Mouse (Mus musculus) liver, embryonic 15.5 days (tissue): Measurements from ENCODE around the gene Adamts20. TPM values are rescaled to one million over a fixed set of nuclear protein-coding genes. Genes with fewer than 3 reads are reported as not detected.

Source experiments
- ATAC-seq: fragments of 200-750 bp; cut with Nextera tagmentation; 2 replicates; pipeline ENCODE4 v1.8.0; 2017; ENCODE audit warnings: moderate number of reproducible peaks, mild to moderate bottlenecking, moderate library complexity; ENCODE audit not compliant: insufficient read depth
- H3K27ac ChIP-seq: fragments of 300-500 bp; sonication (generic); replicated peaks from 2 replicates; pipeline ENCODE4 v1.5.1; 2015; ENCODE audit warnings: mild to moderate bottlenecking, inconsistent platforms
- H3K27me3 ChIP-seq: fragments of 300-500 bp; sonication (generic); 2 replicates; pipeline ENCODE4 v1.6.1; 2015; ENCODE audit warnings: mild to moderate bottlenecking, inconsistent platforms
- H3K36me3 ChIP-seq: fragments of 300-500 bp; sonication (generic); replicated peaks from 2 replicates; pipeline ENCODE4 v1.6.1; 2015; ENCODE audit warnings: moderate library complexity, mild to moderate bottlenecking, inconsistent platforms
- H3K4me1 ChIP-seq: fragments of 300-500 bp; sonication (generic); replicated peaks from 2 replicates; pipeline ENCODE4 v1.6.1; 2015; ENCODE audit warnings: inconsistent platforms
- H3K4me2 ChIP-seq: fragments of 300-500 bp; sonication (generic); 2 replicates; pipeline ENCODE4 v1.6.1; 2015; ENCODE audit warnings: moderate library complexity, mild to moderate bottlenecking, inconsistent platforms
- H3K4me3 ChIP-seq: fragments of 300-500 bp; sonication (generic); replicated peaks from 2 replicates; pipeline ENCODE4 v1.5.1; 2015; ENCODE audit warnings: mild to moderate bottlenecking, inconsistent platforms
- H3K9ac ChIP-seq: fragments of 300-500 bp; sonication (generic); 2 replicates; pipeline ENCODE4 v1.6.1; 2015; ENCODE audit warnings: moderate library complexity, mild to moderate bottlenecking, inconsistent platforms
- H3K9me3 ChIP-seq: fragments of 300-500 bp; sonication (generic); replicated peaks from 2 replicates; pipeline ENCODE4 v1.6.1; 2016; ENCODE audit warnings: inconsistent platforms
- WGBS: fragments of 180-500 bp; shearing (Covaris S2); methylation state at CpG from one replicate; pipeline ENCODE4 v1.1.7; 2015; ENCODE audit warnings: mixed read lengths; ENCODE audit not compliant: insufficient replicate concordance; 5-methylcytosine and 5-hydroxymethylcytosine counted together
- polyA plus RNA-seq: library from polyadenylated mRNA; unstranded; fragments of >200 nt; fragmentation: Nextera tagmentation; extraction: Ambion mirVana; gene quantifications from 2 replicates; pipeline ENCODE4 v1.2.1, GENCODE M21; 2015

The Adamts20 gene
- polyA plus RNA-seq, 1 experiment from 2014 or later: 0.06 TPM

DNA sequence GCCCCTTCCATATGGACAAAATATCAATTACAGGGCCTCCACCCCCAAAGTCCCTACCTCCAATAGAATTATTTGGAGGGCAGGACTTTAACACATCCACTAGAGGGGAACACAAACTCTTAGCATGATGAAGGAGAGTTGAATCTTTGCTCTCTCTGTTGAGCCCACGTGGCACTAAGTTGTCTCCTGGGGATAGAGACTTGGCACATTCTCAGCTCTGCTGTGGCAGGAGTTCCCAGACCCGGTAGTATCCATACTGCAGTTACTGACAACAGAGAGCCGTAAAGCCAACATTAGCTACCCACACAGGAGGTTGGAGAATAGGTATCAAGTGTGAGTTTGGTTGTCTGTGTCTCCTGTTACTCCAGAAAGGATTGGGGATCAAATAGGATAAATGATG, 177.7 kb downstream of the Adamts20 start:
- Histone ChIP-seq H3K9me3 (no peaks in the 10 kb centered on the region), H3K27ac (no peak overlapping the region), H3K9ac (no peak overlapping the region), H3K4me3 (no peak overlapping the region), H3K4me1 (no peaks in the 10 kb centered on the region), H3K27me3 (no peaks in the 10 kb centered on the region), H3K4me2 (no peak overlapping the region), H3K36me3 (no peaks in the 10 kb centered on the region)
- ATAC-seq: no peak
- 50% methylated on average over 3 of the region's 3 CpGs for WGBS

DNA sequence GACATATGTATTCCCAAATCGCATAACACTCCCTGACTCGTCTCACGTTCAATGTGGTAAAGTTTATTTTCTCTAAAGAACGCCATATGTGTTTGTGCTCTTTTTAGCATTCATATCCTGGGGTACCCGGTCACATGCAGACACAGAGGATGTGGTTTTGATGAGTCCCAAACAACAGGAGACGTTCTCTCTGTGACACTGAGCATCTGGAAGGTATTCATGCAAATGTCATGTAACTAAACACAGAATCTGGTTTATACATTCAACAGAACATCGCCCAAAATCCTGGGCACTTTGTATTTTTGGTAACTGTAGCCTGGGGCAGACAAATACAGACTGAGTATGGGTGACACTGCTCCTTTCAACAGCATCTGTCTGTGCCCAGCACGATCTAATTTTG, 188.8 kb downstream of the Adamts20 start:
- no peaks in the 10 kb centered on the region for H3K27me3 ChIP-seq
- H3K4me3 ChIP-seq: no peak overlapping the region
- no peaks in the 10 kb centered on the region for H3K9me3 ChIP-seq
- whole genome bisulfite sequencing: 58% methylated on average over 8 of the region's 8 CpGs
- no peak overlapping the region for H3K4me2 ChIP-seq
- no peak overlapping the region for H3K27ac ChIP-seq
- no peaks in the 10 kb centered on the region for H3K36me3 ChIP-seq
- no peak overlapping the region for H3K9ac ChIP-seq
- ATAC-seq: no peak
- no peaks in the 10 kb centered on the region for H3K4me1 ChIP-seq

DNA sequence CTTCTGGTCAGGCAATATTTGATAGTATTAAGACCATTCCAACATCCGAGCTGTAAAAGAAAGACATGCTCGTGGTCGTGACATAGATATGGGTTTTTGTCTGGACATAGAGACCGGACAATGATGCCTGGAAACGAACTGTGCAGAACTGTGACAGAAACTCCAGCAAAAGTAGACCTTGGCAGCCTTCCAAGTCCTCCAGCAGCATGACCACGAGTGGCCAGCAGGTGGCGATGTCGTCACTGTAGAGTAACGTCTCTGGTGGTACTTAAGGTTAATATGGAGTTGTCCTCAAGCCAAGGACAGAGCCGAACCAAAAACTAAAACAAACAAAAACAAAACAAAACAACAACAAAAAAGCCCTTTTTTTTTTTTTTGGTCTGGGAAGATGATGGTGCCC, 199.6 kb downstream of the Adamts20 start:
- no peak for ATAC-seq
- 20% methylated on average over 10 of the region's 10 CpGs for WGBS
- no peaks in the 10 kb centered on the region for H3K4me1 ChIP-seq

DNA sequence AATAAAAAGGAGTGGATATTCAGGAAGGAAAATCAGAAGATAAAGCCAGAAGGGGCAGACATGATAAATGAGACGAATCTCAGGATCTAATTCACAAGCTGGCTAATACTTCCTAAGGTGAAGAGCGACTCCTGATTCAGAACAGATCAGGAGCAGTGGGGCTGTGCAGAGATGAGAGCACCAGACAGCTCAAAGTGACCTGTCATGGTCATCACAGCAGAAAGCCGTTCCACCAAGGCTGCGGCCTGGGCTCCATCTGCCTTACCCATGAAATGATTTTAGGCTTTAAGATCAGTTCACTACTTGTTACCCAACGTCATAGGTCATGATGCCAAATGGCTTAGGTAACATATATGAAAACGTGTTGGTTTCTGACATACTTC, 200.7 kb downstream of the Adamts20 start:
- Histone ChIP-seq H3K9me3 (no peaks in the 10 kb centered on the region), H3K4me1 (no peaks in the 10 kb centered on the region), H3K4me2 (no peak overlapping the region), H3K36me3 (no peaks in the 10 kb centered on the region), H3K27me3 (no peaks in the 10 kb centered on the region), H3K9ac (no peak overlapping the region), H3K4me3 (no peak overlapping the region), H3K27ac (no peak overlapping the region)
- 54% methylated on average over 6 of the region's 6 CpGs for WGBS
- ATAC-seq: no peak

More for the DNA sequence above, 199.6 kb downstream of the Adamts20 start:
- Histone ChIP-seq H3K27me3 (no peaks in the 10 kb centered on the region), H3K27ac (no peak overlapping the region), H3K9ac (no peak overlapping the region), H3K4me2 (no peak overlapping the region), H3K36me3 (no peaks in the 10 kb centered on the region), H3K4me3 (no peak overlapping the region), H3K9me3 (no peaks in the 10 kb centered on the region)

DNA sequence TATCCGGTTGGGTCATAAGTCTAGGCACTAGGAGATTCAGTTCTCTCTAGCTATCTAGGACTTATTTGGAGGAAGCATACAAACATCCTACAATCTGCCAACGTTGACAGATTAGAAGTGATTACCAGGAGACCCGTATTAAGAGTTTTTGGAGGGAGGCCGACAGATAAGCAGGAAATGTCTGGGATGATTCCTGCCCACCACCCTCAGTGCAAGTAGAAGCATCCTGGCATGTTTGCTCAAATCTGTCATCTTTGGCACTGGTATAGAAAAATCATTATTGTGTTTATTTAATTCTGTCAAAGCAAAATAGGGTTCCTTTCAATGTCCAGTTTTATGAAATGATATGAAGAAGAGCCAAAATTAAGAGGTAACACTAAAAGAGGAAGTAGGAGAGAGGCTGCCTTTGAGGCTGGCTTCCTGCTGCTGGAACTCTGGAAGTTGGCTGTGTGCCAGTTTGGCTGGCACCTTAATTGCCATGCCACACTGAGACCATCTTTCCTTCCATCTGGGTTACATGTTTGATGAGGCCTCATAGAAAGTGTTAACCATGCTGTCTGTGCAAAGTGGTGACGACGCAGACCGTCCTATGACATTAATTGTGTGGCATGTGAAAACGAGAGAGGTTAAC, 201.2 kb downstream of the Adamts20 start:
- H3K4me1 ChIP-seq: no peaks in the 10 kb centered on the region
- H3K27me3 ChIP-seq: no peaks in the 10 kb centered on the region
- no peak for ATAC-seq
- no peak overlapping the region for H3K4me2 ChIP-seq
- whole genome bisulfite sequencing: 43% methylated on average over 8 of the region's 8 CpGs
- H3K4me3 ChIP-seq: no peak overlapping the region
- H3K36me3 ChIP-seq: no peaks in the 10 kb centered on the region
- H3K9me3 ChIP-seq: no peaks in the 10 kb centered on the region
- no peak overlapping the region for H3K27ac ChIP-seq
- H3K9ac ChIP-seq: no peak overlapping the region

DNA sequence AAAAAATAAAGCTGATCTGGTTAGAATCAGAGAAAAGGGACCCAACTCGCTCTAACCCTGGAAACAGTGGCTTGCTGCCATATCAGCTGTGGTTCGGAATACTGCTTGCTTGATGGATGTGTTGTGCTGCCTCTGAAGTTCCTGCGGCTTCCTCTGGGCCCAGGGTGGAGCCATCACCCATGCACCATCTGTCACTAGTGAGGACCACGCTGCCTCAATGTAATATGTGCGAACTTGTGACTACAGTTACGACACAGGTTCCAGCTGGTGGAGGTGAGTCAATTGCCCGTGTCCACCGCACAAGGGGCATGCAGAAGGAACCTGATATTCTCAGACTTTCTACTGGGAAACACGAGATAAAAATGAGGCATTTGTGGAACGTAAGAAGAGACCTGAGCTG, 202.0 kb downstream of the Adamts20 start:
- Histone ChIP-seq H3K4me1 (no peaks in the 10 kb centered on the region), H3K9ac (no peak overlapping the region), H3K4me3 (no peak overlapping the region), H3K9me3 (no peaks in the 10 kb centered on the region), H3K27me3 (no peaks in the 10 kb centered on the region), H3K36me3 (no peaks in the 10 kb centered on the region), H3K27ac (no peak overlapping the region), H3K4me2 (no peak overlapping the region)
- WGBS: 46% methylated on average over 10 of the region's 10 CpGs
- no peak for ATAC-seq

DNA sequence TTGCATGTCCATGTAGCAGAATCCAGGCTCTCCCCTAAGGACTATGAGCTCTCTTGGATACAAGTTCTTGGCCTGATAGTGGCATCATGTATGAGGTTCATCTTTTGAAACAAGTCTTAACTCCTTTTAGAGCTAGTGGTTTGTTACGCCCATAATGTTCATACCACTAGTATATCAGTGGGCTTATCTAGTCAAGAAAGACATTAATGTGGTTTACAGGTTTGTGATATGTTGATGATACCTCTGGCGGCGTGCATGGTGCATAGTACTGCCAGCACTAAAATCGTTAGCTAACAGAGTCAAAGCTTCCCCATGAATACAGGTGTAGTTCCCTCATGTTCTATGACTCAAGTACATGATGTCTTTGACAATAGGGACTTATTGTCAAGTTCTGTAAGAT, 205.7 kb downstream of the Adamts20 start:
- H3K4me1 ChIP-seq: no peaks in the 10 kb centered on the region
- no peak overlapping the region for H3K4me3 ChIP-seq
- no peak overlapping the region for H3K4me2 ChIP-seq
- no peaks in the 10 kb centered on the region for H3K27me3 ChIP-seq
- no peaks in the 10 kb centered on the region for H3K36me3 ChIP-seq
- H3K9ac ChIP-seq: no peak overlapping the region
- WGBS: 61% methylated on average over 4 of the region's 4 CpGs
- H3K9me3 ChIP-seq: no peaks in the 10 kb centered on the region
- no peak overlapping the region for H3K27ac ChIP-seq
- ATAC-seq: no peak

DNA sequence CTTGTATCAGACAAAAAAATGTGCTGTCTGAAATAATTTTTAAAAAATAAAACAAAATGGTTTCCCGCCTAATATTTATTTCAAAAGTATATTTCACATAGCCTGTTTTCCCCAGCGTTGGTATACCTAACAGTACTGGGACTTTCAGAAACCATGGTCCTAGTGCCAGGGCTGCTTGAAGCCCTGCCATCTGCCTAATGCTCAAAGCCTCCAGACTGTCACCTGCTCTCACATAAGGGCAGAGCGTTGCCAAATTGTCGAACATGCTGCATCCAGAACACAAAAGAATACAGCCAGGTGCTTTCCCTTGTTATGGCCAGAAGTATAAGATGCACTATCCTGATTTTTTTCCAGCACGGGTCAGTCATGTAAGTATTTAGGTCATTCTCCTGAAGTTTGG, 209.7 kb downstream of the Adamts20 start:
- Histone ChIP-seq H3K9ac (no peak overlapping the region), H3K4me3 (no peak overlapping the region), H3K4me1 (no peaks in the 10 kb centered on the region), H3K27ac (no peak overlapping the region), H3K27me3 (no peaks in the 10 kb centered on the region), H3K4me2 (no peak overlapping the region), H3K36me3 (no peaks in the 10 kb centered on the region), H3K9me3 (no peaks in the 10 kb centered on the region)
- WGBS: 62% methylated on average over 5 of the region's 5 CpGs
- no peak for ATAC-seq

DNA sequence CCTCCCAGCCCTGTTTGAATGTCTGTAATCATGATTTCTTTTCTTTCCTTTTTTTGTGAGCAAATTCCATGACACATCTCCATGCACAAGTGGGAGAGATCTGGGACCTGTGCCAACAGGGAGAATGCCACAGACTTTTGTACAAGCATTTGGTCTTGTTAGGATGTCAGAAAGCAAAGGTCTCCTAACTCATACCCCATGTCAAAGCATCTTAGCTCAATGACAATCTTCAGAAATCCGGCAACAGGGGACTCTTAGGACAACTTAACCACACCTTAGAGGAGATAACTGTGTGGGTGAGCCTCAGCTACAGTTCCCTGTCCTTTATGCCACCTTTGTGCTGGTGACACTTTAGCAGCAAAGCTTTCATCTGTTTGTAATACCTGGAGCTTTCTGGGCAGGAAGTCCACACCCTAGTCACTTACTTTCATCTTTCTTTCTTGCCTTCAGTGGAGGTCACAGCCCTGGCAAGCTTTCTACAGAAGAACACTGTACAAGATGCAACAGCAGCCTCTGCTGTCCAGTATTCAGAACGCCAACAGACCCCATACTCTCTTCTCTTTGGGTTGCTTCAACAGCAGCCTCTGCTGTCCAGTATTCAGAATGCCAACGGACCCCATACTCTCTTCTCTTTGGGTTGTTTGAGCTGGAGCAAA, 210.2 kb downstream of the Adamts20 start:
- no peak for ATAC-seq
- Histone ChIP-seq H3K27ac (no peak overlapping the region), H3K27me3 (no peaks in the 10 kb centered on the region), H3K9ac (no peak overlapping the region), H3K4me2 (no peak overlapping the region), H3K4me3 (no peak overlapping the region), H3K9me3 (no peaks in the 10 kb centered on the region), H3K36me3 (no peaks in the 10 kb centered on the region), H3K4me1 (no peaks in the 10 kb centered on the region)
- 34% methylated on average over 3 of the region's 3 CpGs for WGBS

DNA sequence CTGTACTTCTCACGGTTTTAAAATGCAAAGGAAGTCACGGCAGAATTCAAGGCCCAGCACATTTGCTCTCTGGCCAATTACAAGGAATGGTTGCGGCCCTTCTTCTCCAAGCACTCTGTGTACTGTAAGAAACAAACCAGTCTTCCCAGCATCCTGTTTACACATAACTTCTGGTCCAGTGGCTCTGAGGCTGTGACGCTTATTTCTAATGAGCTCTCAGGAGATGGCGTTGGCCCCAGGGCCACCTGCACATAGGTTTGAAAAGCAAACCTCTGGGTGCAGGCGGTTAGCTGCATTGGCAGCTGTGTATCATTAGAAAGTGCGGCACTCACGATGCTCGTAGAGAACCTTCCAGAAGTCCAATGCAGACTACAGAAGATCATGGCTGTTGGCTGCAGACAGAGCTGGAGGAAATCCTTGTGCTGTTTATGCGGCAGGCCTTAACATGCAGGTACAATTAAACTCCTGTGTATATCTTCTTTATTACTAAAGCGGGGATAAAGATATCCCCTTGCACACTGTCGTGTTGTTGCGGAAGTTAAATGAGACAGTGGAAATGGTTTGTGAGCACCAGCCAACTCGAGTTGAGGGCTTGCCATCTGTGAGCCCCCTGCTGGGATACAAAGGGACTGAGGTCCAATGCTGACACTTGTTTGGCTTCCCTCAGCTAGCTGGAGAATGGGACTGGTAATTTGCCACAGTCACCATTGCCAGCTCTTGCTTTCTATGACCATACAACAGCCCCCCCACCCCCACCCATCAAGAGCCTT, 210.9 kb downstream of the Adamts20 start:
- H3K4me1 ChIP-seq: no peaks in the 10 kb centered on the region
- H3K36me3 ChIP-seq: no peaks in the 10 kb centered on the region
- H3K27ac ChIP-seq: no peak overlapping the region
- H3K27me3 ChIP-seq: no peaks in the 10 kb centered on the region
- no peak for ATAC-seq
- no peak overlapping the region for H3K4me2 ChIP-seq
- H3K9me3 ChIP-seq: no peaks in the 10 kb centered on the region
- 66% methylated on average over 14 of the region's 14 CpGs for WGBS
- H3K4me3 ChIP-seq: no peak overlapping the region
- H3K9ac ChIP-seq: no peak overlapping the region

DNA sequence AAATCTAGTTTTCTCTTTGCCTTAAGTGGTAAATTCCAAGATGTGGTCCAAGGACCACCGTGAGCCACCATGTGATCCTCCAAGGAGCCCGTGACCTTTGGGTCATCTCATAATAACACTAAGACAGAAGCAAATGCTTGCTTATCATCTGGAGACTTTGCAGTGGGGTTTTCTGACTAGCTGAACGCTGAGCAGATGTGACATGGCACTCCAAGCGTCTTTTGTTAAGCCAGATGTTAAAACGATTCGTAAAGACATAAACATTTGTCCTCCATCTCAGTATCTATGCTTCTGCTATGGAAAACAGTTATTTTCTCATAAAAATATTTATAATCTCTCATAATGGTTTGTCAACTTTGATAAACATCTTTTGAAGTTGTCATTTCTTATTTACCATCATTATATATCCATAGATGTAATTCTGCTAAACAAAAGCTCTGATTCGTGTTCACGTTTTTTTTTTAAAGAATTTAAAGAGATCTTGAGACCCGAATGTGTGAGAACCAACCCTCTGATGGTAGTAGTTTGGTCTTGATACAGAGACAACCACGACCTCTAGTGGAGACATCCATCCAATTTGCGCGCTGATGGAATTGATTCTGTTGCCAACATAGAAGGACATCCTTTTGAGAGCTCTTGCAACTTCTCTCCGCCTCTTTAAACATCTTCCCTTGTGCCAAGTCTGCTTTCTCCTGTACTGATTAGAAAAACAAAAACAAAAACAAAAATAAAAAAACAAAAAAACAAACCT, 212.1 kb downstream of the Adamts20 start:
- ATAC-seq: no peak
- no peak overlapping the region for H3K4me2 ChIP-seq
- no peak overlapping the region for H3K4me3 ChIP-seq
- WGBS: 62% methylated on average over 13 of the region's 13 CpGs
- H3K36me3 ChIP-seq: no peaks in the 10 kb centered on the region
- H3K4me1 ChIP-seq: no peaks in the 10 kb centered on the region
- no peaks in the 10 kb centered on the region for H3K27me3 ChIP-seq
- H3K9ac ChIP-seq: no peak overlapping the region
- H3K27ac ChIP-seq: no peak overlapping the region
- no peaks in the 10 kb centered on the region for H3K9me3 ChIP-seq
